Mouse (Mus musculus) bone marrow, adult 2 months (tissue): ENCODE data around the gene Col8a2.

ENCODE experiments used
- CTCF ChIP-seq: fragments of 200-500 bp; IDR thresholded peaks from 2 replicates; pipeline ENCODE4 v1.5.1; 2011; ENCODE audit warnings: low read length, control low read depth; ENCODE audit not compliant: control insufficient read depth, insufficient read depth
- POLR2A ChIP-seq: fragments of 200-500 bp; IDR thresholded peaks from 2 replicates; pipeline ENCODE4 v1.6.1; 2011; ENCODE audit warnings: low read depth, mild to moderate bottlenecking, control low read depth, low read length, borderline replicate concordance; ENCODE audit not compliant: control insufficient read depth

- TF ChIP-seq CTCF (no peak), POLR2A (no peak)
These were observed 27.8 kb downstream of the Col8a2 start for GRCm38 (mm10) chr4:126314393-126314792.
